Mouse (Mus musculus) limb, embryonic 14.5 days (tissue): ENCODE measurements around the gene Kpna3. TPM values are rescaled to one million over a fixed set of nuclear protein-coding genes. Genes with fewer than 3 reads are reported as not detected.

Experiments used
- ATAC-seq: fragments of 200-750 bp; cut with Nextera tagmentation; 2 replicates; pipeline ENCODE4 v1.8.0; 2017; ENCODE audit warnings: low read depth, moderate number of reproducible peaks, moderate TSS enrichment; ENCODE audit not compliant: low FRiP score
- DNase-seq: peaks from one replicate; pipeline ENCODE4 v3.0.0-alpha.2; 2015; ENCODE audit warnings: low spot score
- H3K27ac ChIP-seq: fragments of 300-500 bp; sonication (generic); replicated peaks from 2 replicates; pipeline ENCODE4 v1.5.1; 2014; ENCODE audit warnings: low read depth, mild to moderate bottlenecking, low read length, moderate library complexity, mixed read lengths
- H3K27me3 ChIP-seq: fragments of 300-500 bp; sonication (generic); 2 replicates; pipeline ENCODE4 v1.6.1; 2014; ENCODE audit warnings: low read length, mixed read lengths; ENCODE audit not compliant: control insufficient read depth, insufficient read depth
- H3K36me3 ChIP-seq: fragments of 300-500 bp; sonication (generic); 2 replicates; pipeline ENCODE4 v1.6.1; 2014; ENCODE audit warnings: mild to moderate bottlenecking, low read length, moderate library complexity, mixed read lengths; ENCODE audit not compliant: control insufficient read depth, insufficient read depth
- H3K4me1 ChIP-seq: fragments of 300-500 bp; sonication (generic); 2 replicates; pipeline ENCODE4 v1.6.1; 2014; ENCODE audit warnings: antibody characterized with exemption, low read length, mixed read lengths; ENCODE audit not compliant: control insufficient read depth, insufficient read depth
- H3K4me2 ChIP-seq: fragments of 300-500 bp; sonication (generic); replicated peaks from 2 replicates; pipeline ENCODE4 v1.6.1; 2014; ENCODE audit warnings: low read depth, mild to moderate bottlenecking, low read length, moderate library complexity; ENCODE audit not compliant: severe bottlenecking
- H3K4me3 ChIP-seq: fragments of 300-500 bp; sonication (generic); replicated peaks from 2 replicates; pipeline ENCODE4 v1.5.1; 2014; ENCODE audit warnings: low read length
- H3K9ac ChIP-seq: fragments of 300-500 bp; sonication (generic); 2 replicates; pipeline ENCODE4 v1.6.1; 2014; ENCODE audit warnings: mild to moderate bottlenecking, low read depth, low read length, moderate library complexity; ENCODE audit not compliant: severe bottlenecking
- H3K9me3 ChIP-seq: fragments of 300-500 bp; sonication (generic); 2 replicates; pipeline ENCODE4 v1.6.1; 2016; ENCODE audit warnings: low read length; ENCODE audit not compliant: control insufficient read depth
- POLR2A ChIP-seq: fragments of 200-500 bp; IDR thresholded peaks from 2 replicates; pipeline ENCODE4 v1.8.0; 2012; ENCODE audit warnings: inconsistent platforms, mild to moderate bottlenecking, moderate library complexity, borderline replicate concordance; ENCODE audit not compliant: insufficient read depth, insufficient read length; ENCODE audit errors: extremely low read depth
- WGBS: fragments of 180-500 bp; shearing (Covaris S2); extraction: QIAGEN DNeasy Blood & Tissue Kit; methylation state at CpG from one replicate; pipeline ENCODE4 v1.1.7; 2014; 5-methylcytosine and 5-hydroxymethylcytosine counted together
- polyA plus RNA-seq, 2 experiments: library from polyadenylated mRNA; depleted of rRNA in 1 of 2; stranded (reverse) in 1 of 2; unstranded in 1 of 2; fragments of >200 nt; fragmentation: Nextera tagmentation in 1 of 2; extraction: Ambion mirVana in 1 of 2; gene quantifications; 2 replicates each; pipeline versions ENCODE4 v1.2.1 to v1.2.3; 2012 to 2014

Gene Kpna3
- polyA plus RNA-seq, 2 experiments, result 30.8 to 53.0 TPM

DNA sequence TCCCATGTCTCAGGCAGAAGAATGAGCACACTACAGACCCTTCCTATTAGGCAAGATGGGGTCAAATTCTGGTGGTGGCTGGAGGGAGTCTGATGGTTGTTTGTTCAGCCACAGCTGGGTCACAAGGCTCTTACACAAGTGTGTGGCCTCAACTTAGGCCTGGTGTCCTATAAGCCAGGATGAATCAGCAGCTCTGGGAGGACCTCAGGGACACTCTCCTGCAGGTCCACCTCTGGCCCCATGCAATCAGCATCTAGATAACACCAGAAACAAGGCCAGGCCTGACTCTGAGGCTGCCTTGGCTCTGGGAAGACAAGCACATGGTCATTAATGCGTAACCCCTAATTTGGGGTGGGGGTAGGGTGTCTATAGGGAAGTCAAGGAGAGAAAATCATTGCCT lies 118.9 kb downstream of the Kpna3 start:
- no peak for ATAC-seq

DNA sequence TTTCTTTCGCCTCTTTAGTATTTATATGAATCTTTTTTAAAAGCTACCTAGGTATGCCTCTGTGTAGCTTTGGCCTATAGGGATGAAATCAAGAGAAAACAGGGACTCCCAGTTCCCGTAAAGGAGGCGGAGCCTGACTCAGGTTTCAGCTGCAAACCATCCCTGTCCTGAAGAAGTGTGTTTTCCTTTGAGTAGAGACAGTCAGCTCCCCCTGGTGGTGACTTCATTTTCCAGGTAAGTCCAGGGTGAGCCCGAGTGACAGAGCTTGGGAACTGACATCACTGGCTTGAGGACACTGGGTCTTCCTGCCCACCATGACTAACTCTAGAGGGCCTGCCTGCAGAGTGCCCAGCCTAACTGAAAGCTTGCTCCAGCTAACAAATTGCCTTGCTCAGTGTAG lies 122.8 kb downstream of the Kpna3 start:
- H3K27ac ChIP-seq, result no peak overlapping the region
- DNase-seq (peak; percentile 62), ATAC-seq (no peak)
- H3K4me2 ChIP-seq, result no peak overlapping the region
- no peaks in the 10 kb centered on the region for H3K36me3 ChIP-seq
- H3K9ac ChIP-seq, result no peak overlapping the region
- no peak overlapping the region for H3K4me3 ChIP-seq
- H3K9me3 ChIP-seq, result no peaks in the 10 kb centered on the region
- H3K4me1 ChIP-seq, result no peaks in the 10 kb centered on the region
- TF ChIP-seq POLR2A, result no peak
- 25% methylated on average over 4 of the region's 4 CpGs for WGBS
- H3K27me3 ChIP-seq, result no peaks in the 10 kb centered on the region

More for the DNA sequence above, 118.9 kb downstream of the Kpna3 start:
- no peak for TF ChIP-seq POLR2A
- H3K27me3 ChIP-seq, result no peaks in the 10 kb centered on the region
- DNase-seq, result no peak
- H3K4me1 ChIP-seq, result no peaks in the 10 kb centered on the region
- no peaks in the 10 kb centered on the region for H3K9me3 ChIP-seq
- H3K36me3 ChIP-seq, result no peaks in the 10 kb centered on the region
- H3K4me3 ChIP-seq, result no peak overlapping the region
- 81% methylated on average over 1 of the region's 1 CpGs for WGBS
- H3K4me2 ChIP-seq, result no peak overlapping the region
- H3K27ac ChIP-seq, result no peak overlapping the region
- H3K9ac ChIP-seq, result no peak overlapping the region

Other genes starting within 250 kb of the Kpna3 start
- gene Sgcg, start 181.4 kb downstream of the Kpna3 start, polyA plus RNA-seq (2012; rRNA removed), result 9.5 and 10.4 TPM in 2 replicates
- gene Sgcg, start 181.4 kb downstream of the Kpna3 start, polyA plus RNA-seq (2014; fragmentation: Nextera tagmentation; extraction: Ambion mirVana), result 12.1 and 12.5 TPM in 2 replicates
- 1.1 and 1.2 TPM in 2 replicates for gene Arl11, start 130.1 kb downstream of the Kpna3 start, polyA plus RNA-seq (2012; rRNA removed)
- 0.70 and 0.81 TPM in 2 replicates for gene Arl11, start 130.1 kb downstream of the Kpna3 start, polyA plus RNA-seq (2014; fragmentation: Nextera tagmentation; extraction: Ambion mirVana)
- gene Ebpl, start 79.4 kb downstream of the Kpna3 start, polyA plus RNA-seq (2012; rRNA removed), result 4.8 and 5.4 TPM in 2 replicates
- 13.6 and 14.5 TPM in 2 replicates for gene Ebpl, start 79.4 kb downstream of the Kpna3 start, polyA plus RNA-seq (2014; fragmentation: Nextera tagmentation; extraction: Ambion mirVana)
- gene Spryd7, start 117.0 kb upstream of the Kpna3 start, polyA plus RNA-seq (2012; rRNA removed), result 11.6 and 12.4 TPM in 2 replicates
- 22.4 and 24.5 TPM in 2 replicates for gene Spryd7, start 117.0 kb upstream of the Kpna3 start, polyA plus RNA-seq (2014; fragmentation: Nextera tagmentation; extraction: Ambion mirVana)
- 10.3 and 15.6 TPM in 2 replicates for gene Trim13, start 158.4 kb upstream of the Kpna3 start, polyA plus RNA-seq (2012; rRNA removed)
- 24.0 and 25.6 TPM in 2 replicates for gene Trim13, start 158.4 kb upstream of the Kpna3 start, polyA plus RNA-seq (2014; fragmentation: Nextera tagmentation; extraction: Ambion mirVana)
- gene Kcnrg, start 167.6 kb upstream of the Kpna3 start, polyA plus RNA-seq (2012; rRNA removed), result 0.23 and 0.29 TPM in 2 replicates
- 1.2 and 1.5 TPM in 2 replicates for gene Kcnrg, start 167.6 kb upstream of the Kpna3 start, polyA plus RNA-seq (2014; fragmentation: Nextera tagmentation; extraction: Ambion mirVana)